Mouse (Mus musculus): Measurements from ENCODE around the gene Olfr483. TPM values are rescaled to one million over a fixed set of nuclear protein-coding genes. Genes with fewer than 3 reads are reported as not detected.

Olfr483 gene
- total RNA-seq (2021): not detected
- long read RNA-seq, experiment 1: 0 reads
- long read RNA-seq, experiment 2: 0 reads

DNA sequence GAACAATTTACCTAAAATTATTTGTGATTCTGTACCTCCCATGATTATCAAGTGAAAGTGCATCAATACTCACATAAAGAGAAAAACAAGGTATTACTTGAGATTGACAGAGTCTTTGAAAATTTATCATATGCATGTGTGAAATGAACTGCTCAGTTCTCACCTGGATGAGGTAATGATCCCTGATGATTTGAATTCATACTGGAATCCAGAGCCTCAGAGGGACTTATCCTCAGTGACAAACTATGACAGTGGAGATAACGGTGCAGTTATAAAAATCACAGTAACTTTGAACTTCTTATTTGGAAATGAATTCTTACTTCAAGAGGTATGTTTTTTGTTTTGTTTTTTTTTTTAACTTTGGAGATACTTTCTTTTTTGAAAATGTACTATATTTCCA is at the start of gene Olfr483:
Gene Olfr483 (plus strand): TSS at position 301 of the 400 bp plus-strand sequence.
- intact Hi-C loops (cut with DNase I): no loop called here
- DNase-seq: no peak

- intact Hi-C loops (cut with DNase I): no loop called here
- no peak for DNase-seq
Measured at GRCm38 (mm10) chr7:108067246-108067645, 33.4 kb upstream of the Olfr483 start, which contains the start of gene Olfr480. Gene Olfr480 (minus strand): TSS chr7:108067346.

- intact Hi-C loops (cut with DNase I): no loop called here
- no peak for DNase-seq
Measured at GRCm38 (mm10) chr7:108079555-108079954, 21.1 kb upstream of the Olfr483 start, which contains the start of gene Olfr481. Gene Olfr481 (plus strand): TSS chr7:108079855.

- intact Hi-C loops (cut with DNase I): no loop called here
- no peak for DNase-seq
Measured at GRCm38 (mm10) chr7:108097486-108097885, 3.2 kb upstream of the Olfr483 start, which contains the start of gene Olfr482. Gene Olfr482 (minus strand): TSS chr7:108097586.

- DNase-seq: no peak
- intact Hi-C loops (cut with DNase I): no loop called here
Measured at GRCm38 (mm10) chr7:108120681-108121080, 20.0 kb downstream of the Olfr483 start.

DNA sequence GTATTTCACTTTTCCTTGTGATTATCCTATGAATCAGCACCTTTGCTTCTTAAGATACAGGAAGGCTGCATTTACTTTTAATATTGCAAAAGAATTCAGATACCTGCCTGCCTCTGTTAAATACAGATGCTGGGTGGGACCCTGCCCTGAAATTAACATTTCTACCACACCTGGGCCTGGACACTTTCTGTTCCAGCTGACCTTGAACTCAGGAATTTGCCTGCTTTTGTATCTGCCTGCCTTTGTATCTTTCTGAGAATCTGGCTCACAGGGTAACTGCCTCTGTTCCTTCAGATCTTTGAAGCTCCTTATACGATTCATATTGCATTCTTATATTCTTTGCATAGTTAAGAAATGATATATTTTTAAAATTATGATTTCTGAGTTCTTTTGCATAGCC is 20.8 kb downstream of the Olfr483 start:
- DNase-seq: no peak
- intact Hi-C loops (cut with DNase I): no loop called here

DNA sequence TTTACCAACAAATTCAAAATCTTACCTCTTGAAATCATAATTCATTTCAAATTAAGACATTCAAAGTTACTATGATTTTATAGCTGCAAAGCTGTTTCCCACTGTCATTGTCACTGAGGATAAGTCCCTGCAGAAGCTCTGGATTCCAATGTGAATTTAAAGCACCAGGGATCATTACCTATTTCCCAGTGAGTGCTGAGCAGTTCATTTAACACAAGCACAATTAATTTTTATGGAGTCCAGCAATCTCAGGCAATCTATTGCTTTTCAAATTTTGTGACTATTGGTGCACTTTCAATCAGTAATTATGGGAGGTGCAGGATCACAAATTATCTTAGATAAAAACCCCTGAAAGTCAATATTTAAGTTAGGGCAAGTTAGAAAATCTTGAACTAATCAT is 26.7 kb downstream of the Olfr483 start, which contains the start of gene Olfr484:
Gene Olfr484 (minus strand): TSS at position 101 of the 400 bp plus-strand sequence.
- no peak for DNase-seq
- intact Hi-C loops (cut with DNase I): no loop called here

Other genes with a start within 250 kb of the Olfr483 start
- not detected for gene Olfr472, start 202.9 kb upstream of the Olfr483 start, total RNA-seq (2021)
- not detected for gene Olfr473, start 170.4 kb upstream of the Olfr483 start, total RNA-seq (2021)
- gene Olfr474, start 146.2 kb upstream of the Olfr483 start, total RNA-seq (2021): not detected
- not detected for gene Olfr476, start 136.0 kb upstream of the Olfr483 start, total RNA-seq (2021)
- gene Olfr477, start 114.2 kb upstream of the Olfr483 start, total RNA-seq (2021): not detected
- not detected for gene Olfr478, start 66.9 kb upstream of the Olfr483 start, total RNA-seq (2021)
- gene Olfr479, start 50.2 kb upstream of the Olfr483 start, total RNA-seq (2021): not detected
- not detected for gene Olfr480, start 33.5 kb upstream of the Olfr483 start, total RNA-seq (2021)
- gene Olfr481, start 21.0 kb upstream of the Olfr483 start, total RNA-seq (2021): not detected
- under 1 TPM; 0.32 to 0.64 TPM for gene Olfr482, start 3.3 kb upstream of the Olfr483 start, total RNA-seq (2021)
- gene Olfr484, start 26.6 kb downstream of the Olfr483 start, total RNA-seq (2021): not detected
- gene Olfr485, start 59.0 kb downstream of the Olfr483 start, total RNA-seq (2021): not detected
- not detected for gene Olfr486, start 71.9 kb downstream of the Olfr483 start, total RNA-seq (2021)
- not detected for gene Olfr487, start 113.8 kb downstream of the Olfr483 start, total RNA-seq (2021)
- not detected for gene Olfr488, start 157.5 kb downstream of the Olfr483 start, total RNA-seq (2021)
- gene Olfr490, start 188.1 kb downstream of the Olfr483 start, total RNA-seq (2021): not detected
- not detected for gene Olfr491, start 212.6 kb downstream of the Olfr483 start, total RNA-seq (2021)
- not detected for gene Olfr492, start 222.8 kb downstream of the Olfr483 start, total RNA-seq (2021)
- gene Olfr493, start 246.1 kb downstream of the Olfr483 start, total RNA-seq (2021): not detected